Mouse (Mus musculus) fibroblast of lung, adult 2 months (primary cell): ENCODE results near the gene Dda1.

Experiments
- DNase-seq: peaks from one replicate; pipeline ENCODE4 v3.0.0-alpha.2; 2011; ENCODE audit warnings: low read depth

The Dda1 gene

GRCm38 (mm10) chr8:71469411-71469810 is 412 bp downstream of the Dda1 start:
- DNase-seq: no peak

- DNase-seq: no peak
These were observed 1.3 kb downstream of the Dda1 start for GRCm38 (mm10) chr8:71470146-71470912.

GRCm38 (mm10) chr8:71470913-71471255 is 1.9 kb downstream of the Dda1 start:
- DNase-seq: no peak

GRCm38 (mm10) chr8:71471861-71472260 is 2.9 kb downstream of the Dda1 start:
- no peak for DNase-seq

- no peak for DNase-seq
These were observed 3.8 kb downstream of the Dda1 start for GRCm38 (mm10) chr8:71472601-71473386.

- DNase-seq: no peak
These were observed 5.3 kb downstream of the Dda1 start for GRCm38 (mm10) chr8:71474344-71474743.

GRCm38 (mm10) chr8:71474785-71475701 is 6.0 kb downstream of the Dda1 start:
- no peak for DNase-seq

GRCm38 (mm10) chr8:71475702-71476075 is 6.7 kb downstream of the Dda1 start:
- no peak for DNase-seq

- DNase-seq: no peak
These were observed 7.3 kb downstream of the Dda1 start for GRCm38 (mm10) chr8:71476099-71476940.

GRCm38 (mm10) chr8:71477196-71477845 is 8.3 kb downstream of the Dda1 start:
- no peak for DNase-seq

GRCm38 (mm10) chr8:71478943-71479342 is 9.9 kb downstream of the Dda1 start:
- DNase-seq: no peak

GRCm38 (mm10) chr8:71483932-71484331 is 14.9 kb downstream of the Dda1 start:
- no peak for DNase-seq

GRCm38 (mm10) chr8:71484736-71485135 is 15.7 kb downstream of the Dda1 start:
- DNase-seq: no peak

GRCm38 (mm10) chr8:71485142-71486135 is 16.4 kb downstream of the Dda1 start, which contains the start of gene Ano8:
Gene Ano8 (minus strand): TSS chr8:71485963.
- DNase-seq: no peak

- DNase-seq: no peak
These were observed 17.1 kb downstream of the Dda1 start for GRCm38 (mm10) chr8:71486136-71486529.

- DNase-seq: no peak
These were observed 18.9 kb downstream of the Dda1 start, which contains the start of gene Gtpbp3 for GRCm38 (mm10) chr8:71487691-71488445. Gene Gtpbp3 (plus strand): TSS chr8:71488103.

- peak; percentile 93 for DNase-seq
These were observed 19.5 kb downstream of the Dda1 start for GRCm38 (mm10) chr8:71488454-71488853.

GRCm38 (mm10) chr8:71495039-71495438 is 26.0 kb downstream of the Dda1 start:
- peak; percentile 67 for DNase-seq

- no peak for DNase-seq
These were observed 26.8 kb downstream of the Dda1 start for GRCm38 (mm10) chr8:71495811-71496210.
